Mouse (Mus musculus) kidney, embryonic 15.5 days (tissue): ENCODE measurements around the gene Plxdc2. TPM values are rescaled to one million over a fixed set of nuclear protein-coding genes. Genes with fewer than 3 reads are reported as not detected.
"Not testable (repeated sequence)": the region's sequence is repeated elsewhere in the genome, so short reads cannot be mapped to it uniquely, and the experiment has no call there.

Source experiments
- ATAC-seq: fragments of 200-750 bp; cut with Nextera tagmentation; replicated peaks from 2 replicates; pipeline ENCODE4 v1.8.0; 2017; ENCODE audit warnings: moderate TSS enrichment; ENCODE audit not compliant: low FRiP score
- H3K27ac ChIP-seq: fragments of 300-500 bp; sonication (generic); 2 replicates; pipeline ENCODE4 v1.5.1; 2015; ENCODE audit warnings: mild to moderate bottlenecking, inconsistent platforms
- H3K27me3 ChIP-seq: fragments of 300-500 bp; sonication (generic); 2 replicates; pipeline ENCODE4 v1.6.1; 2015; ENCODE audit warnings: inconsistent platforms
- H3K36me3 ChIP-seq: fragments of 300-500 bp; sonication (generic); 2 replicates; pipeline ENCODE4 v1.6.1; 2015; ENCODE audit warnings: inconsistent platforms
- H3K4me1 ChIP-seq: fragments of 300-500 bp; sonication (generic); 2 replicates; pipeline ENCODE4 v1.6.1; 2015; ENCODE audit warnings: inconsistent platforms
- H3K4me2 ChIP-seq: fragments of 300-500 bp; sonication (generic); 2 replicates; pipeline ENCODE4 v1.6.1; 2015; ENCODE audit warnings: moderate library complexity, mild to moderate bottlenecking, inconsistent platforms
- H3K4me3 ChIP-seq: fragments of 300-500 bp; sonication (generic); replicated peaks from 2 replicates; pipeline ENCODE4 v1.5.1; 2015; ENCODE audit warnings: mild to moderate bottlenecking, inconsistent platforms
- H3K9ac ChIP-seq: fragments of 300-500 bp; sonication (generic); 2 replicates; pipeline ENCODE4 v1.6.1; 2015; ENCODE audit warnings: mild to moderate bottlenecking, inconsistent platforms
- H3K9me3 ChIP-seq: fragments of 300-500 bp; sonication (generic); replicated peaks from 2 replicates; pipeline ENCODE4 v1.6.1; 2016; ENCODE audit warnings: inconsistent platforms
- WGBS: fragments of 180-500 bp; shearing (Covaris S2); methylation state at CpG from one replicate; pipeline ENCODE4 v1.1.7; 2015; ENCODE audit warnings: mixed read lengths; 5-methylcytosine and 5-hydroxymethylcytosine counted together
- polyA plus RNA-seq: library from polyadenylated mRNA; unstranded; fragments of >200 nt; fragmentation: Nextera tagmentation; extraction: Ambion mirVana; gene quantifications from 2 replicates; pipeline ENCODE4 v1.2.1, GENCODE M21; 2015

Gene Plxdc2
- polyA plus RNA-seq, 1 experiment from 2014 or later: 39.4 TPM

DNA sequence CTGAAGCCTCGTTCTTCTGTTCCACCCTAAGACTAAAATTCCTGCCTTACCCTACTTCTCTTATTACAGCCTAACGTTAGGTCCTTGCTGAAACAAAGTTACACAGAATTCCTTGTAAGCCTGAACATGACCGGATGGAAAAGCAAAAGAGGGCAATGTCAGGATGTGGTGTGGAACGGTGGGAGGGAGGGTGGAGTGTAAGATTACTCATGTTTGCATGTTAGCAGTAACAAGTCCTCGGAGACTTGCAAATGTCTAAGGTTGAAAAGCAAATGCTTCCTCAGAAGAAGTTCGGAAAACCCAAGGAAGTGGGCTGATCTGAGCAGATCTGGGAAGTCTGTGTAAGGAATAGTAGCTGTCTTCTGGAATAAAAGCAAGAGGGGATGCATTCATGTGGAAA is 353.8 kb downstream of the Plxdc2 start:
- H3K36me3 ChIP-seq: no peaks in the 10 kb centered on the region
- no peak overlapping the region for H3K9ac ChIP-seq
- no peaks in the 10 kb centered on the region for H3K9me3 ChIP-seq
- H3K4me1 ChIP-seq: no peaks in the 10 kb centered on the region
- WGBS: 40% methylated on average over 6 of the region's 6 CpGs
- H3K4me3 ChIP-seq: no peak overlapping the region
- no peak for ATAC-seq
- no peaks in the 10 kb centered on the region for H3K27me3 ChIP-seq
- H3K4me2 ChIP-seq: no peak overlapping the region
- no peak overlapping the region for H3K27ac ChIP-seq

DNA sequence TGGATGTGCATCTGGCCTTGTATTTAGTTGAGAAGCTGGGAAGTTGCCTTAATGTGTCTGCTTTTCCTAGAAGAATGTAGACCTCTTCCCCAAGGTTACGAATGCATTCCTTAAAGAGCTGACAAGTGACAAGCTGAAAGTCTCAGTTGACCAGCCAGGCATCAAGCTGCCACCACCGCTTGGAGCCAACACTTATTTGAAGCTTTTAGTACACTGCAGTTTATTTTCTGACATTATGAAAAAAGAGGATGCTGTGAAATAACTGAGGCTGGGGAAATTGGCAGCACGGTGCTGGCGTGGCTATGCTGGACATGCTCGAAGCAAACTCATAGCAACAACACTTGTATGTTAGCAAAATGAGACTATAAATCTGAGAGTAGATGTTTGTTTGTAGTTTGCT is 374.9 kb downstream of the Plxdc2 start:
- Histone ChIP-seq H3K9ac (no peak overlapping the region), H3K36me3 (no peaks in the 10 kb centered on the region), H3K4me3 (no peak overlapping the region), H3K27ac (no peak overlapping the region), H3K9me3 (no peaks in the 10 kb centered on the region), H3K4me1 (no peaks in the 10 kb centered on the region), H3K27me3 (no peaks in the 10 kb centered on the region), H3K4me2 (no peak overlapping the region)
- no peak for ATAC-seq
- 75% methylated on average over 5 of the region's 5 CpGs for WGBS

DNA sequence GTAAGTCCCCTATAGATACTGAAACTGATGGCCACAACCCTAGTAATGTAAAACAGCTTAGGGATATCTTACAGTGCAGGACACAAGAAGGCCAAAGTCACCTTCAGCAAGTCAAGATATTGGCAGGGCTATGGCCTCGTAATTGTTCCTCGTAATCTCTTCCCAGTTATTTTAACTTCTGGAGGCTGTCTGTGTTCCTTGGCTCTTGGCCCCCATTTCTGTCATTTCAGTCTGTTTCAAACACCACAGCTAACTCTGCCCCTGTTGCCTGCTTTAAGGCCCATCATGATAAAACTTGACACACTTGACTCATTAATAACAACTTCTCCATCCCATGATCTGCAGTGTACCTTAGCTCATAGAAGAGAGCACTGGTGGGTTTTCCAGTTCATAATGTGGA is 378.3 kb downstream of the Plxdc2 start:
- no peaks in the 10 kb centered on the region for H3K9me3 ChIP-seq
- H3K4me1 ChIP-seq: peaks cover 8% of the 10 kb centered on the region
- H3K9ac ChIP-seq: no peak overlapping the region
- no peak overlapping the region for H3K27ac ChIP-seq
- no peak overlapping the region for H3K4me2 ChIP-seq
- ATAC-seq: no peak
- H3K27me3 ChIP-seq: no peaks in the 10 kb centered on the region
- H3K4me3 ChIP-seq: no peak overlapping the region
- H3K36me3 ChIP-seq: no peaks in the 10 kb centered on the region
- WGBS: 69% methylated on average over 2 of the region's 2 CpGs

DNA sequence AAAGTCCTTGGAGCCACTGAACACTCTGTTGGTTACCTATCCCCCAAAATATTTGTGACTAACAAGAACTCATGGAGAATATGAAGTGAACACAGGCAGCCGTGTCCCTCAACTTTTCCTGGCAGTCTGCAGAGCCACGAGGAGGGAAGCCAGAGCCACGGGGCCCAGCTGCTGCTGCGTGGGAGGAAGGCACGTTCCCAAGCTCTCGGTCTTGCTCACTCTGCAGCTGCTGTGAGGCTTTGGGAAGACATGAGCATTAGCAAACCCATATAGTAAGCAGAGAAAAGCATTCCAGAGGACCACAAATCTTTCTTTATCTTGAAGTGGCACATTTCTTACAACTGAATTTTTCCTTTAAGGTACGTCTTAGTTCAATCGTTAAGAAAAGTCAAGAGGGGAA is 382.1 kb downstream of the Plxdc2 start:
- ATAC-seq: peak; percentile 81
- peaks cover 8% of the 10 kb centered on the region for H3K4me1 ChIP-seq
- H3K27ac ChIP-seq: peak overlapping the region; percentile 5; the same call in 1 of the 2 replicates
- 2% methylated on average over 8 of the region's 8 CpGs for WGBS
- no peak overlapping the region for H3K4me3 ChIP-seq
- H3K27me3 ChIP-seq: no peaks in the 10 kb centered on the region
- H3K9ac ChIP-seq: no peak overlapping the region
- no peaks in the 10 kb centered on the region for H3K9me3 ChIP-seq
- no peak overlapping the region for H3K4me2 ChIP-seq
- H3K36me3 ChIP-seq: no peaks in the 10 kb centered on the region

DNA sequence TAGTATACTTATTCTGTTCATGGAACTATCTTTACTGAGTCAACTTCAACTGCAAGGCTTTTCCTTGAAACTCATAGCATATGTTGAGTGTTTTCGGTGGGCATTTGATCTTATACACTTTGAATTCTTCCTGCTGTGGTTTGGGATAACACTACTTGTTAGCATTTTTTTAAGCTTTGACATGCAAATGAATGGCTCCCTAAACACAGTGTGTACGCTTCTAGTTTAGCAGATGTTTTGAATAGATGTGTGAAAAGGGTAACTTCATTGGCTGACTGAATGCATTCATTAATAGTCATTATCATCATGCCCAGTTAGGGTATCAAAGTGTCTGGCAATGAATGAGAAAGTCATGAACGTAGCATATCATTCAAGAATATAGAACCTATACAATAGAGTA is 385.7 kb downstream of the Plxdc2 start:
- Histone ChIP-seq H3K4me1 (peaks cover 8% of the 10 kb centered on the region), H3K36me3 (no peaks in the 10 kb centered on the region), H3K4me3 (no peak overlapping the region), H3K27me3 (no peaks in the 10 kb centered on the region), H3K9me3 (no peaks in the 10 kb centered on the region), H3K4me2 (no peak overlapping the region), H3K27ac (no peak overlapping the region), H3K9ac (no peak overlapping the region)
- 90% methylated on average over 3 of the region's 3 CpGs for WGBS
- ATAC-seq: no peak

DNA sequence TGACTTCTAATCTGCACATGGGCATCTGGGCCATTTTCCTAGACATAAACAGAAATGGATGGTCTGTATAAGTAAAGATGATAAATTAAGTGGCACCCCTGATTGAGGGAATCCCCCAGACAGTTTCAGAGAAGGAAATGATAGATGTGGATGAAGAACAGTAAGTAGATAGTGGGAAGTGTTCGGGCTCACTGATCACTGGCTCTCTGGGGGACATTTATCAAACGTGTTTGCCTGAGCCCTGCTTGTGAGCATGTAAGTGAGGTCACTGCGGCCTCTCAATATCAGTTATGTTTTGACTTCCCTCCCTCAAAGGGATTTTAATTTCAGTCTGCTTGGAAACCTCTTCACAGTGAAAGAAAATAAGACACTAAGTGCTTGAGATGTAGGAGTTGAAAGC is 387.5 kb downstream of the Plxdc2 start:
- 34% methylated on average over 3 of the region's 3 CpGs for WGBS
- no peak overlapping the region for H3K27ac ChIP-seq
- ATAC-seq: peak; percentile 80
- H3K4me2 ChIP-seq: no peak overlapping the region
- no peak overlapping the region for H3K9ac ChIP-seq
- no peak overlapping the region for H3K4me3 ChIP-seq
- H3K27me3 ChIP-seq: no peaks in the 10 kb centered on the region
- H3K9me3 ChIP-seq: no peaks in the 10 kb centered on the region
- H3K36me3 ChIP-seq: no peaks in the 10 kb centered on the region
- H3K4me1 ChIP-seq: 0 out of 2 replicates have a peak, but pooled peaks cover 4% of the 10 kb centered on the region

DNA sequence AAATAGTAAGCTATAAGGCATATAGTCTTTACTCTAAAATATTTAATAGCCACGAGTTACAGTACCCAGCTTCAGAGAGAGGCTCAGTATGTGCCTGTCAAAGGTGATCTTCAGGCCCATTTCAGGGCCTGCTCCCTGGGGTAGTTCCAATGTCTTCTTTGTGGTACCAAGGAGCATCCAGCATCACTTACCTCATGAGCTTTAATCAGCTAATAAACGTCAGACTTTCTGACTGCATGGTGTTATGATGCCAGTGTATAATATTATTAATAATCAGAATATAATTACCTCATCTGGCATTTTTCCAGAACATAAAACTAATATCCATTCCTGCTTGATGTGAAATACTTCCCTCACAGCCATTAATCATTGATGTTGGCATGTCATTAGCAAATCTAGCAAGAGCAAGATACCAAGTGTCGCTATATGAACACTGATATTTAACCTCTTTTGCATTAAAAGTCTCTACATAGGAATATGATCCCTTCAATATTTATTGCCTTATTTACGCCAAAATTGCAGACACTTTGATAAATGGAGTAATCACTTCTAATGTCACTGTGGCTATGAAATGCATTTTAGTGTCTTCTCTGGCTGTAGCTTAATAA is 393.3 kb downstream of the Plxdc2 start:
- Histone ChIP-seq H3K9me3 (no peaks in the 10 kb centered on the region), H3K9ac (no peak overlapping the region), H3K4me2 (no peak overlapping the region), H3K27ac (no peak overlapping the region), H3K27me3 (no peaks in the 10 kb centered on the region), H3K4me3 (no peak overlapping the region), H3K4me1 (no peaks in the 10 kb centered on the region), H3K36me3 (peaks cover 6% of the 10 kb centered on the region; the same call in 1 of the 2 replicates)
- WGBS: 78% methylated on average over 4 of the region's 4 CpGs
- ATAC-seq: no peak

DNA sequence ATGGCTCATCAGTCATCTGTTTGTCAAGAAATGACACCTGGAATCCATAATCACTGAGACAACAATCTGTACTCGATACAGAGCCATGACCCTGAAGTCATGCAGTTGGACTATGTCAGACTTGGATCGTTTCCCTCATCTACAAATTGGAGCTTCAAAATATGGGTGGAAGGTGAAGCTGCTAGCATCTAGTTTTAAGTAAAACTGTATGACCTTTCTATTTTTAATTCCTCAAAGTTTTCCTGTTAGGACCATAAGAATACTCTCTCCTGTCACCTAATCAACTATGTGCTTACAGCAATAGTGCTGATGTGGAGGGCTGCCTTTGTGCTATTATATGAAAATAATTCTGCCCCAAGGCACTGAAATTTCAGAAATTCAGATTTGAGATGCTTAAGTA is 401.1 kb downstream of the Plxdc2 start:
- Histone ChIP-seq H3K9ac (no peak overlapping the region), H3K27ac (no peak overlapping the region), H3K4me1 (no peaks in the 10 kb centered on the region), H3K4me3 (no peak overlapping the region), H3K36me3 (no peaks in the 10 kb centered on the region), H3K9me3 (no peaks in the 10 kb centered on the region), H3K27me3 (no peaks in the 10 kb centered on the region), H3K4me2 (no peak overlapping the region)
- WGBS: 64% methylated on average over 2 of the region's 2 CpGs
- ATAC-seq: no peak

DNA sequence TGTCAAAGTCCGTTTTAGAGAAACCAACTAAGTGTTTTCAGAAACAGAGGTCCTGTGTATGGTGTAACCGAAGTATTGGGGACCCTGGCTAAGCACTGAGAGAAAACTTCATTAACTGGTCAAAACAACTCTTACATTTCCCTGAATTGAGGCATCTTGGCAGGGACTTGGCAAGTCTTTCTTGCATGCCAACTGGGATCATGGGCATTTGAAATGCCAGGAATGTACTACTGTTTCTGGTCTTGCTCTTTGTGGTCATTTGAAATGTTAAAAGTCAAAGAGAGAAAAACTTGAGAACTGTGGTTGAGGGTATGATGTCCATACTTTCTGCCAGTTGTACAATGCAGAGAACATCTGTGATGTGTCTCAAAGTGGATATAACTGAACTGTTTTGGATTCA is 403.7 kb downstream of the Plxdc2 start:
- Histone ChIP-seq H3K4me1 (no peaks in the 10 kb centered on the region), H3K9ac (no peak overlapping the region), H3K4me2 (no peak overlapping the region), H3K36me3 (no peaks in the 10 kb centered on the region), H3K4me3 (no peak overlapping the region), H3K27ac (no peak overlapping the region), H3K27me3 (no peaks in the 10 kb centered on the region), H3K9me3 (no peaks in the 10 kb centered on the region)
- WGBS: 96% methylated on average over 2 of the region's 2 CpGs
- no peak for ATAC-seq

DNA sequence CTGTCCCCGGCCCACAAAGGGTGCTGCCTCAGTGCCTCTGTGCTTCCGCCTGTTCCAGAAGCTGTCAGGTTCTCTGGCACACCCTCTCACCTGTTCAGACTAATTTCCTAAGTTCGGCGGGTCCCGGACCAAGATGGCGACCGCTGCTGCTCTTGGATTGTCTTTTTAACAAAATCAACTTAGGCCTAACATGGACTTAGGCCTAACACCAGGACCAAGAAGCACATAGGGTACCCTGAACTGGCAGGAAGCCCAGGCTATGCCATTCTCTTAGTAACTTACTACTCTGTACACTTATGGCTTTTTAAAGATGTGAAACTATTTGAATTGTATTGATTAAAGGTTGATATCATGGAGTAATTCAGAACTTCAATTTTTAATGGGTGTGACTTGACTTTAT is 413.0 kb downstream of the Plxdc2 start:
- H3K4me2 ChIP-seq, H3K27me3 ChIP-seq, H3K9me3 ChIP-seq, H3K4me1 ChIP-seq, H3K9ac ChIP-seq, H3K36me3 ChIP-seq, H3K4me3 ChIP-seq, ATAC-seq, H3K27ac ChIP-seq: not testable (repeated sequence)
- 98% methylated on average over 6 of the region's 7 CpGs for WGBS

DNA sequence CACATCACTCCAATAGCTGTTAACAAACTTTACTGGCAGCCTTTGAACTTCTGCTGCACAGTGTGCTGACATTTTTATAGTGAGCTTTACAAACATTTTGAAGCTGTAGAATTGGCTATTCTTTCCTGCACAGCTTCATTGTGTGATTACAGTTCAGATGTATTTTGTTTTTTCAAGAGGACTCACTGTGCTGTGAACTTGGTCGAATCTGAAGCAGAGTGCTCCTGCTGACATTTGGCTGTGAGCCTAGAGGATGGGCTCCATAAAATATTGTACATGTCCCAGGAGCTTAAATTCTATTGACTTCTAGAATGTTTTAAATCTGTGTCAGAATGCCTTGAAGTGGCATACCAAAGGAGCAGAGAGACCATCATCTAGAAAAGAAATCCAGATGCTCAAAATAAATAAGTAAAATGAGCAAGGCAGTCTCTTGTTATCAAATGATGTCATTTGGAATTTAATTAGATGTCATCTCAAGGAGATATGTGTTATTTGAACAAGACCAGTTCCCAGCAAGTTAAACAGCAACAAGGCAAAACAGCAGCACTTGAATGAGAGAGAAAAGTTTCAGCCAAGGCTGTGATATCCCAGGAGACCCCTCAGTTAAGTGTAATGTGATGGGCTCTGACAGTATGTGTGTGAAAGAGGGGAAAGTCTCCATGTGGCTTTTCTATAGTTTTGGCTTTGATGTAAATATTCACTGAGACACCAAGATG is 417.5 kb downstream of the Plxdc2 start:
- Histone ChIP-seq H3K27ac (no peak overlapping the region), H3K4me2 (no peak overlapping the region), H3K4me3 (no peak overlapping the region), H3K4me1 (no peaks in the 10 kb centered on the region), H3K9me3 (no peaks in the 10 kb centered on the region), H3K27me3 (no peaks in the 10 kb centered on the region), H3K36me3 (no peaks in the 10 kb centered on the region), H3K9ac (no peak overlapping the region)
- 20% methylated on average over 1 of the region's 1 CpGs for WGBS
- peak; percentile 70 for ATAC-seq

DNA sequence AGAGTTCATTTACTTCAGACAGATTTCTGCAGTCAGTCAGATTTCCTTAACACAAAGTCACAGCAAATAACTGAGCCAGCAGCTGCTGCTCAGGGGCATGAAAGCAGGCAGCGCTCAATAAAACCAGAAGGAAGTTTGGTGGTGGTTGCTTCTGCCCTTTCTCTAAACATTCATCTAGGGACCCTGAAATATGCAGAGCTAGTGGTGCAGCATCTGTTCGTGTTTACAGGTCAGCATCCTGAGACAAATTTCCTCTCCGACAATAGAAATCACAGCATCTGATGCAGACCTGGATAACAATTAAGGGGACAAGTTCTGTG is 418.0 kb downstream of the Plxdc2 start:
- Histone ChIP-seq H3K9me3 (no peaks in the 10 kb centered on the region), H3K27me3 (no peaks in the 10 kb centered on the region), H3K4me1 (no peaks in the 10 kb centered on the region), H3K4me3 (no peak overlapping the region), H3K36me3 (no peaks in the 10 kb centered on the region), H3K9ac (no peak overlapping the region), H3K4me2 (no peak overlapping the region), H3K27ac (no peak overlapping the region)
- WGBS: 58% methylated on average over 3 of the region's 3 CpGs
- ATAC-seq: no peak

DNA sequence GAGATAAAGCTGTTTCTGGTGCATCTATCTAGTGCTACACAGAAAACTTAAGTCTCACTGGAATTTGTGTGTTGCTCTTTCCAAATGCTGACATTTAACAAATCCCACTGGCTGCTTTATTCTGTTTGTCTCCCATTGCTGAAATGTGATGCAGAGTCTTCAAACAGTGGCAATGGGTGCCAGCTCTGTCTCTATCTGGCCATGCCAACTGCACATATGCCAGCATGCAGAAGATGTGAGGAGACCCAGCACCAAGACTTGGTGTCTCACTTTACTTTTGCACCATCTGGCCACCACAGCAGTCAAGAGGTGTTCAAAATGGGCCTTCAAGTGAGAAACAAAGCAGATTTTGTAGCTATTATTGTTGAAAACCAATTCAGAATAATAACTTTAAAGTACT is 439.2 kb downstream of the Plxdc2 start:
- no peaks in the 10 kb centered on the region for H3K27me3 ChIP-seq
- ATAC-seq: no peak
- no peaks in the 10 kb centered on the region for H3K36me3 ChIP-seq

More for the DNA sequence above, 439.2 kb downstream of the Plxdc2 start:
- Histone ChIP-seq H3K27ac (no peak overlapping the region), H3K9ac (no peak overlapping the region), H3K4me1 (no peaks in the 10 kb centered on the region), H3K4me3 (no peak overlapping the region), H3K4me2 (no peak overlapping the region), H3K9me3 (no peaks in the 10 kb centered on the region)
